In genomic region chr10:34019302-34020075, GRCm38 (mm10) we compare ENCODE assay signal across 8 mouse cellular contexts. TPM values are rescaled to one million over a fixed set of nuclear protein-coding genes. Genes with fewer than 3 reads are reported as not detected.
DNase-seq lines count a peak whose midpoint lies in the region; ATAC-seq lines count a peak whose summit lies in the region.

Rwdd1 (minus strand) TSS chr10:34019624.

- DNase-seq in adrenal gland, adult (ENCODE audit: inconsistent age in 2 of 2, low spot score in 1 of 2): peak; percentile 99
- peak; percentile 97 for DNase-seq in embryo, embryonic 10.5 days (ENCODE audit: low spot score)
- peak; percentile 99 for DNase-seq in gastrocnemius, postnatal 14 days
- DNase-seq in left cerebral cortex, postnatal 10 days (ENCODE audit: extremely low spot score in 1 of 2, low spot score in 2 of 2): peak; percentile 98 to 99
- peak; percentile 98 for DNase-seq in right cerebral cortex, postnatal 25 days
- peak; percentile 97 to 98 for DNase-seq in urinary bladder, postnatal 4 days (ENCODE audit: low spot score in 2 of 2)

- ATAC-seq in inflammation-experienced regulatory T-cells, adult 6 months: peak; percentile 89
- ATAC-seq in megakaryocyte-erythroid progenitor cell, adult 5-6 weeks (replicated peaks; ENCODE audit: low FRiP score, low TSS enrichment, poor library complexity, severe bottlenecking): peak; percentile 98

- intact Hi-C loops in gastrocnemius, postnatal 14 days (cut with DNase I; ENCODE audit: low total_unique reads): no loop called here
- intact Hi-C loops in left cerebral cortex, postnatal 10 days (cut with DNase I): no loop called here

RNA-seq across cellular contexts. Expression of gene Rwdd1, which starts in this region (rescaled TPM):
- 100 to 1,000 TPM in 1 of 2 experiments, 10 to 100 TPM in 1; 98.6 to 107 TPM for total RNA-seq in gastrocnemius, postnatal 14 days (2021)
- 100 to 1,000 TPM in 1 of 3 experiments, 10 to 100 TPM in 2; 59.6 to 140 (median 87.0) TPM for polyA plus RNA-seq in inflammation-experienced regulatory T-cells, adult 6 months (2017; shearing (Covaris generic))
- 100 to 1,000 TPM; 102 to 104 TPM for total RNA-seq in left cerebral cortex, postnatal 10 days (2021)
- total RNA-seq in megakaryocyte-erythroid progenitor cell, adult 5-6 weeks (2014; fragmentation: Nextera tagmentation): 137 and 169 TPM in 2 replicates
- total RNA-seq in megakaryocyte-erythroid progenitor cell, adult 5-6 weeks (2017): 183 and 186 TPM in 2 replicates

Comparison
In these comparisons a context has a peak if more than half of its experiments do, and no peak if none do; other contexts are left out.
1. Peak in every context shown above with its lines: DNase-seq and ATAC-seq.